Mouse (Mus musculus): ENCODE measurements around the gene Foxj1. TPM values are rescaled to one million over a fixed set of nuclear protein-coding genes. Genes with fewer than 3 reads are reported as not detected.

Gene Foxj1
- total RNA-seq, 2 experiments from 2014 or later, result 0.83 TPM; not detected in 1

Other genes with a start within 250 kb of the Foxj1 start
- gene Wbp2, start 248.4 kb downstream of the Foxj1 start, total RNA-seq (2015; ENCODE audit: low replicate concordance), result 114 and 127 TPM in 2 replicates
- gene Wbp2, start 248.4 kb downstream of the Foxj1 start, total RNA-seq (2017; ENCODE audit: low replicate concordance), result 43.8 and 56.9 TPM in 2 replicates
- gene Trim47, start 208.2 kb downstream of the Foxj1 start, total RNA-seq (2015; ENCODE audit: low replicate concordance), result 2.5 TPM in 1 of 2 replicates, not detected in the other
- gene Trim47, start 208.2 kb downstream of the Foxj1 start, total RNA-seq (2017; ENCODE audit: low replicate concordance), result 0.90 TPM in 1 of 2 replicates, not detected in the other
- gene Trim65, start 204.3 kb downstream of the Foxj1 start, total RNA-seq (2015; ENCODE audit: low replicate concordance), result 4.0 and 4.6 TPM in 2 replicates
- gene Trim65, start 204.3 kb downstream of the Foxj1 start, total RNA-seq (2017; ENCODE audit: low replicate concordance), result 0.30 and 1.4 TPM in 2 replicates
- 9.2 and 16.9 TPM in 2 replicates for gene Mrpl38, start 196.5 kb downstream of the Foxj1 start, total RNA-seq (2015; ENCODE audit: low replicate concordance)
- 5.3 and 8.5 TPM in 2 replicates for gene Mrpl38, start 196.5 kb downstream of the Foxj1 start, total RNA-seq (2017; ENCODE audit: low replicate concordance)
- gene Fbf1, start 167.2 kb downstream of the Foxj1 start, total RNA-seq (2015; ENCODE audit: low replicate concordance), result 13.3 and 32.7 TPM in 2 replicates
- 12.3 and 27.5 TPM in 2 replicates for gene Fbf1, start 167.2 kb downstream of the Foxj1 start, total RNA-seq (2017; ENCODE audit: low replicate concordance)
- gene Ten1, start 136.5 kb downstream of the Foxj1 start, total RNA-seq (2015; ENCODE audit: low replicate concordance), result 11.2 and 19.3 TPM in 2 replicates
- 3.0 and 3.7 TPM in 2 replicates for gene Ten1, start 136.5 kb downstream of the Foxj1 start, total RNA-seq (2017; ENCODE audit: low replicate concordance)
- gene Acox1, start 136.4 kb downstream of the Foxj1 start, total RNA-seq (2015; ENCODE audit: low replicate concordance), result 15.5 and 18.4 TPM in 2 replicates
- gene Acox1, start 136.4 kb downstream of the Foxj1 start, total RNA-seq (2017; ENCODE audit: low replicate concordance), result 6.4 and 20.5 TPM in 2 replicates
- not detected in 2 replicates for gene Evpl, start 97.3 kb downstream of the Foxj1 start, total RNA-seq (2015; ENCODE audit: low replicate concordance)
- not detected in 2 replicates for gene Evpl, start 97.3 kb downstream of the Foxj1 start, total RNA-seq (2017; ENCODE audit: low replicate concordance)
- 13.7 and 18.9 TPM in 2 replicates for gene Srp68, start 61.2 kb downstream of the Foxj1 start, total RNA-seq (2015; ENCODE audit: low replicate concordance)
- 18.2 and 21.3 TPM in 2 replicates for gene Srp68, start 61.2 kb downstream of the Foxj1 start, total RNA-seq (2017; ENCODE audit: low replicate concordance)
- not detected in 2 replicates for gene Galr2, start 54.5 kb downstream of the Foxj1 start, total RNA-seq (2015; ENCODE audit: low replicate concordance)
- gene Galr2, start 54.5 kb downstream of the Foxj1 start, total RNA-seq (2017; ENCODE audit: low replicate concordance), result not detected in 2 replicates
- gene Exoc7, start 28.2 kb downstream of the Foxj1 start, total RNA-seq (2015; ENCODE audit: low replicate concordance), result 7.6 and 8.4 TPM in 2 replicates
- 7.4 and 57.7 TPM in 2 replicates for gene Exoc7, start 28.2 kb downstream of the Foxj1 start, total RNA-seq (2017; ENCODE audit: low replicate concordance)
- 5.8 and 11.7 TPM in 2 replicates for gene Rnf157, start 77.6 kb upstream of the Foxj1 start, total RNA-seq (2015; ENCODE audit: low replicate concordance)
- 9.2 and 9.8 TPM in 2 replicates for gene Rnf157, start 77.6 kb upstream of the Foxj1 start, total RNA-seq (2017; ENCODE audit: low replicate concordance)
- 153 and 187 TPM in 2 replicates for gene Ubald2, start 98.7 kb upstream of the Foxj1 start, total RNA-seq (2015; ENCODE audit: low replicate concordance)
- 47.2 and 63.3 TPM in 2 replicates for gene Ubald2, start 98.7 kb upstream of the Foxj1 start, total RNA-seq (2017; ENCODE audit: low replicate concordance)
- not detected in 2 replicates for gene Qrich2, start 130.8 kb upstream of the Foxj1 start, total RNA-seq (2015; ENCODE audit: low replicate concordance)
- not detected in 2 replicates for gene Qrich2, start 130.8 kb upstream of the Foxj1 start, total RNA-seq (2017; ENCODE audit: low replicate concordance)
- gene Prpsap1, start 158.8 kb upstream of the Foxj1 start, total RNA-seq (2015; ENCODE audit: low replicate concordance), result 10.8 and 15.9 TPM in 2 replicates
- 9.5 and 12.0 TPM in 2 replicates for gene Prpsap1, start 158.8 kb upstream of the Foxj1 start, total RNA-seq (2017; ENCODE audit: low replicate concordance)
- gene Sphk1, start 195.5 kb upstream of the Foxj1 start, total RNA-seq (2015; ENCODE audit: low replicate concordance), result 34.0 and 39.3 TPM in 2 replicates
- 65.2 and 96.7 TPM in 2 replicates for gene Sphk1, start 195.5 kb upstream of the Foxj1 start, total RNA-seq (2017; ENCODE audit: low replicate concordance)
- gene Ube2o, start 246.0 kb upstream of the Foxj1 start, total RNA-seq (2015; ENCODE audit: low replicate concordance), result 95.5 and 136 TPM in 2 replicates
- 126 and 150 TPM in 2 replicates for gene Ube2o, start 246.0 kb upstream of the Foxj1 start, total RNA-seq (2017; ENCODE audit: low replicate concordance)